Mouse (Mus musculus): ENCODE results near the gene Ormdl2. TPM values are rescaled to one million over a fixed set of nuclear protein-coding genes. Genes with fewer than 3 reads are reported as not detected.

Gene Ormdl2
- total and polyA plus RNA-seq, 2 experiments from 2014 or later = 11.1 to 15.6 TPM

DNA sequence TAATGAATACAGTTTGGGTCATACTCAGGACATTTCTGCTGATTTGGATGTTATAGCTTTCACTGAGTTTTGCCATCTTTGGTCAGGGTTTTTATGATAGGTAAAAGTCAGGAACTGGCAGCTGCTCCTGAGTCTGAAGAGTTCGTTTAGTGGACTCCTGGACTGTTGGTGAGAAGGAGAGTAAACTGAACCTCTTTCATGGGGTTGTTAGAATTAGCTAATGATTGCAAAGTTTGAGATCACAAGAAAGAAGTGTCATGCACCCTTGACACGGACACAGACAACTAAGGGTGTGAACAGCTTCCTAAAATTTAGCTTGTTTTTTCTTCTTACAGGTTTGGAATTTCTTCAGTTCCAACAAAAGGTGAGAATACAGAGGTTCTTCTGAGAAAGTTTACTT, 27.0 kb upstream of the Ormdl2 start:
- WGBS = 81% methylated on average over 2 of the region's 2 CpGs

DNA sequence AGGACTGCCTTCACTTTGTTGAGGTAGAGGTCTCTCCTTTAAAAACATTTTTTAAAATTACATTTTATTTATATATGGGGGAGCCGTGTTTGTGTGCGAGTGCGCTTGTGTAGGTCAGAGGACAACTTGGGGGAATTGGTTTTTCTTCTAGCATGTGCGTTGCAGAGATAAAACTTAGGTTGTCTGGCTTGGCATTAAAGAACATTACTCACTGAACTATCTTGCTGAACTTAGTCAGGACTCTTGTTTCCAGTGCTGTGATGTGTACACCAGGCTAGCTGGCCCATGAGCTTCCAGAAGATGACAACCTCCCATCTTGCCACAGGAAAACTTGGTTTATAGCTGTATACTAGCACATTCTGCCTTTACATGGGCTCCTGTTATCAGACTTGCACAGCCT, 25.2 kb upstream of the Ormdl2 start:
- no peak overlapping the region for H3K4me2 ChIP-seq (ENCODE audit: low read depth, low read length, poor library complexity, severe bottlenecking)
- no peaks in the 10 kb centered on the region for H3K9me3 ChIP-seq (ENCODE audit: low read length)
- no peak overlapping the region for H3K4me3 ChIP-seq (ENCODE audit: low read depth, low read length)
- no peak for TF ChIP-seq CTCF (IDR thresholded peaks at IDR 0.05)
- DNase-seq (ENCODE audit: low spot score) (no peak), ATAC-seq (ENCODE audit: low FRiP score) (no peak)
- no peak overlapping the region for H3K27ac ChIP-seq (ENCODE audit: low read depth, low read length)
- H3K36me3 ChIP-seq (ENCODE audit: insufficient read depth, low read length) = peaks cover 3% of the 10 kb centered on the region; the same call in 1 of the 2 replicates
- H3K27me3 ChIP-seq (ENCODE audit: insufficient read depth, low read length) = no peaks in the 10 kb centered on the region
- 94% methylated on average over 4 of the region's 4 CpGs for WGBS
- no peak overlapping the region for H3K9ac ChIP-seq (replicated peaks; ENCODE audit: low read length, poor library complexity, severe bottlenecking)
- no peaks in the 10 kb centered on the region for H3K4me1 ChIP-seq (ENCODE audit: insufficient read depth, low read length)

More for the DNA sequence above, 27.0 kb upstream of the Ormdl2 start:
- Histone ChIP-seq H3K27ac (ENCODE audit: low read depth, low read length) (no peak overlapping the region), H3K4me2 (ENCODE audit: low read depth, low read length, poor library complexity, severe bottlenecking) (no peak overlapping the region), H3K36me3 (ENCODE audit: insufficient read depth, low read length) (no peaks in the 10 kb centered on the region; the same call in 1 of the 2 replicates), H3K4me1 (ENCODE audit: insufficient read depth, low read length) (no peaks in the 10 kb centered on the region), H3K4me3 (ENCODE audit: low read depth, low read length) (no peak overlapping the region), H3K9me3 (ENCODE audit: low read length) (no peaks in the 10 kb centered on the region), H3K9ac (replicated peaks; ENCODE audit: low read length, poor library complexity, severe bottlenecking) (no peak overlapping the region), H3K27me3 (ENCODE audit: insufficient read depth, low read length) (no peaks in the 10 kb centered on the region)
- no peak for TF ChIP-seq CTCF (IDR thresholded peaks at IDR 0.05)
- DNase-seq (ENCODE audit: low spot score) = no peak
- no peak for ATAC-seq (ENCODE audit: low FRiP score)

DNA sequence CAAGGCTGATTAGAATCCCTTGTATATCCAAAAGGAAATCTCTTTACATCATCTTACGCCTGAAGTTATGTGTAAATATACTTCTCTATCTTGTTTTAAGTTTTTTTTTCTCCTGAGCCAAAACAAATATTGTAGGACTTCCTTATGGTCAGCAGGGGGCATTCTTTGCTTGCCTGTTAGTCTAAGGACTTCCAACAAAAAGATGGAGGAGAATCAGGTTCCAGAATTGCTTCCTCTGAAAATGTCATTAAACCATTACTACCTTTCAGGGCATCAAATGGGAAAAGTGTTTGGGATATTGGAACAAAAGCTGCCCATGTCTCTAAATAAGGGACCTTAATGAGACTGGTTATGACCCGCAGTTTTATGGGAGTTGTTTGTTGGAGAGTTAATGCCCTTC, 24.1 kb upstream of the Ormdl2 start:
- H3K27ac ChIP-seq (ENCODE audit: low read depth, low read length) = no peak overlapping the region
- H3K27me3 ChIP-seq (ENCODE audit: insufficient read depth, low read length) = no peaks in the 10 kb centered on the region
- no peak overlapping the region for H3K4me3 ChIP-seq (ENCODE audit: low read depth, low read length)
- no peak overlapping the region for H3K4me2 ChIP-seq (ENCODE audit: low read depth, low read length, poor library complexity, severe bottlenecking)
- 60% methylated on average over 2 of the region's 2 CpGs for WGBS
- DNase-seq (ENCODE audit: low spot score) = peak; percentile 75
- H3K36me3 ChIP-seq (ENCODE audit: insufficient read depth, low read length) = peaks cover 4% of the 10 kb centered on the region
- TF ChIP-seq CTCF (IDR thresholded peaks at IDR 0.05) = peak; percentile 77
- H3K9ac ChIP-seq (replicated peaks; ENCODE audit: low read length, poor library complexity, severe bottlenecking) = no peak overlapping the region
- no peak for ATAC-seq (ENCODE audit: low FRiP score)
- no peaks in the 10 kb centered on the region for H3K9me3 ChIP-seq (ENCODE audit: low read length)
- H3K4me1 ChIP-seq (ENCODE audit: insufficient read depth, low read length) = no peaks in the 10 kb centered on the region

DNA sequence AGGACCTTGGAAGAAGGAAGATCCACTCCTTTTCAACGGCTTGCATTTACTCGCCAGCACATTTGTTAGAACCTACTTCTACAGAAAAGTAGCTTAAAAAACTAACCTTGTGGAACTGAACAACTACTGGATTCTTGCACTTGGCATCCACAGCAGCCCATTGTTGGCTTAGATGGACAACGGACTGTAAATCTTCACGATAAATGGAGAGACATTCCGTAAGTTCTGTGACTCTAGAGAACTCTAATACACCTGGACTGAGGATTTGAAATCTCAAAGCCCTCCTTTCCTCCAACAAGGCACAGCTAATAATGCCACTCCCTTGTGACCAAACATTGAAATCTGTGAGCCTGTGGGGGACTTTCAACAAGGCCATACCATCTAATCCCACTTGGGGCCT, 21.8 kb upstream of the Ormdl2 start:
- H3K9ac ChIP-seq (replicated peaks; ENCODE audit: low read length, poor library complexity, severe bottlenecking) = no peak overlapping the region
- H3K27me3 ChIP-seq (ENCODE audit: insufficient read depth, low read length) = no peaks in the 10 kb centered on the region
- no peak for TF ChIP-seq CTCF (IDR thresholded peaks at IDR 0.05)
- H3K4me2 ChIP-seq (ENCODE audit: low read depth, low read length, poor library complexity, severe bottlenecking) = no peak overlapping the region
- no peak overlapping the region for H3K27ac ChIP-seq (ENCODE audit: low read depth, low read length)
- H3K4me3 ChIP-seq (ENCODE audit: low read depth, low read length) = no peak overlapping the region
- no peaks in the 10 kb centered on the region for H3K4me1 ChIP-seq (ENCODE audit: insufficient read depth, low read length)
- no peaks in the 10 kb centered on the region for H3K9me3 ChIP-seq (ENCODE audit: low read length)
- WGBS = 94% methylated on average over 5 of the region's 5 CpGs
- peaks cover 5% of the 10 kb centered on the region for H3K36me3 ChIP-seq (ENCODE audit: insufficient read depth, low read length)
- DNase-seq (ENCODE audit: low spot score) (no peak), ATAC-seq (ENCODE audit: low FRiP score) (no peak)

DNA sequence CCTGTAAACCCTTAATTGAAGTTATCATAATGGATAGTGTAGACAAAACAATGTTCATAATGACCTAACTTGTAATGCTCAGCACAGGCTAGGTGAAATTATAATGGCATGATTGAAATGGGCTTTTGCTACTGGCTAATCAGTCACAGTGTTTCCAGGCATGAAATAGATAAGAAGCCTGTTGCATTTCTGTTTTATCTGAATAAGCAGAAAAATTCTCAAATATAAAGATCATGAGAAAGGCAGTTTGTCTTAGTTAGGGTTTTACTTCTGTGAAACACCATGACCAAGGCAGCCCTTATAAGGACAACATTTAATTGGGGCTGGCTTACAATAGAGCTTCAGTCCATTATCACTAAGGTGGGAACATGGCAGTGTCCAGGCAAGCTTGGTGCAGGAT, 19.2 kb upstream of the Ormdl2 start:
- no peak for DNase-seq (ENCODE audit: low spot score)
- Histone ChIP-seq H3K27ac (ENCODE audit: low read depth, low read length) (no peak overlapping the region), H3K4me2 (ENCODE audit: low read depth, low read length, poor library complexity, severe bottlenecking) (no peak overlapping the region), H3K27me3 (ENCODE audit: insufficient read depth, low read length) (no peaks in the 10 kb centered on the region), H3K9me3 (ENCODE audit: low read length) (no peaks in the 10 kb centered on the region), H3K9ac (replicated peaks; ENCODE audit: low read length, poor library complexity, severe bottlenecking) (no peak overlapping the region), H3K4me1 (ENCODE audit: insufficient read depth, low read length) (no peaks in the 10 kb centered on the region), H3K4me3 (ENCODE audit: low read depth, low read length) (no peak overlapping the region), H3K36me3 (ENCODE audit: insufficient read depth, low read length) (peaks cover 7% of the 10 kb centered on the region)
- no peak for TF ChIP-seq CTCF (IDR thresholded peaks at IDR 0.05)
- ATAC-seq (ENCODE audit: low FRiP score) = no peak

DNA sequence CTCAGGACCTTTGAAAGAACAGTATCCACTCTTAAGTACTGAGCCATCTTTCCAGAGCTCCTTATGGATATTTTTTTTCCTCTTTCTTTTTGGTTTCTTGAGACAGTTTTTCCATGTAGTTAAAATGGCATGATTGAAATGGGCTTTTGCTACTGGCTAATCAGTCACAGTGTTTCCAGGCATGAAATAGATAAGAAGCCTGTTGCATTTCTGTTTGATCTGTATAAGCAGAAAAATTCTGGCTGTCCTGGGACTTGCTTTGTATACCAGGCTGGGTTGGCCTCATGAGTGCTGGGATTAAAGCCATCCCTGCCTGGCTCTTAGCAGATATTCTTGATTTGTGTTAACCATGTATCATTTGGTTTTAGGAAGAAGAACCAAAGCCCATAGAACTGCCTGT, 18.0 kb upstream of the Ormdl2 start:
- DNase-seq (ENCODE audit: low spot score) (no peak), ATAC-seq (ENCODE audit: low FRiP score) (no peak)
- Histone ChIP-seq H3K4me3 (ENCODE audit: low read depth, low read length) (no peak overlapping the region), H3K9ac (replicated peaks; ENCODE audit: low read length, poor library complexity, severe bottlenecking) (no peak overlapping the region), H3K4me1 (ENCODE audit: insufficient read depth, low read length) (no peaks in the 10 kb centered on the region), H3K36me3 (ENCODE audit: insufficient read depth, low read length) (peaks cover 9% of the 10 kb centered on the region), H3K9me3 (ENCODE audit: low read length) (no peaks in the 10 kb centered on the region), H3K4me2 (ENCODE audit: low read depth, low read length, poor library complexity, severe bottlenecking) (no peak overlapping the region), H3K27ac (ENCODE audit: low read depth, low read length) (no peak overlapping the region), H3K27me3 (ENCODE audit: insufficient read depth, low read length) (no peaks in the 10 kb centered on the region)
- no peak for TF ChIP-seq CTCF (IDR thresholded peaks at IDR 0.05)

DNA sequence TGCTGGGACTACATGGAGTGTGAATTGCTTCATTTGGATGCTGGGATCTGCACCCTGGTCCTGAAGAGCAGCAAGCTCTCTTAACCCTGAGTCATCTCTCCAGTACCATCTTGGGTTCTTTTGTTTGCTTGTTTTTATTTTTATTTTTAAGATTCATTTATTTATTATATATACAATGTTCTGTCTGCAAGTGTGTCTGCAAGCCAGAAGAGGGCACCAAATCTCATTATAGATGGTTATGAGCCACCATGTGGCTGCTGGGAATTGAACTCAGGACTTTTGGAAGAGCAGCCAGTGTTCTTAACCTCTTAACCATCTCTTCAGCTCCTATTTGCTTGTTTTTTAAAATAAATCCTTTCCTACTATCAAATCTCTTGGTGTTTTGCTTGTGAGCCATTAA, 16.0 kb upstream of the Ormdl2 start:
- no peaks in the 10 kb centered on the region for H3K9me3 ChIP-seq (ENCODE audit: low read length)
- peaks cover 12% of the 10 kb centered on the region for H3K36me3 ChIP-seq (ENCODE audit: insufficient read depth, low read length)
- no peak overlapping the region for H3K4me2 ChIP-seq (ENCODE audit: low read depth, low read length, poor library complexity, severe bottlenecking)
- no peak overlapping the region for H3K9ac ChIP-seq (replicated peaks; ENCODE audit: low read length, poor library complexity, severe bottlenecking)
- TF ChIP-seq CTCF (IDR thresholded peaks at IDR 0.05) = peak; percentile 14; the same call in 1 of the 2 replicates
- H3K4me3 ChIP-seq (ENCODE audit: low read depth, low read length) = no peak overlapping the region
- H3K27me3 ChIP-seq (ENCODE audit: insufficient read depth, low read length) = no peaks in the 10 kb centered on the region
- no peak for DNase-seq (ENCODE audit: low spot score)
- no peak overlapping the region for H3K27ac ChIP-seq (ENCODE audit: low read depth, low read length)
- H3K4me1 ChIP-seq (ENCODE audit: insufficient read depth, low read length) = no peaks in the 10 kb centered on the region
- ATAC-seq (ENCODE audit: low FRiP score) = no peak

Data from midbrain, postnatal 0 days (tissue).